Mouse (Mus musculus): ENCODE results near the gene Arg2. TPM values are rescaled to one million over a fixed set of nuclear protein-coding genes. Genes with fewer than 3 reads are reported as not detected.

The Arg2 gene
- polyA plus RNA-seq (2017; shearing (Covaris generic)), result 0.58 TPM

GRCm38 (mm10) chr12:79130299-79131177 is at the start of gene Arg2:
Gene Arg2 (plus strand): TSS chr12:79130777.

GRCm38 (mm10) chr12:79089182-79089812 is 41.3 kb upstream of the Arg2 start, which contains the start of gene Pigh:
Gene Pigh (minus strand): TSS chr12:79089651.

GRCm38 (mm10) chr12:79172019-79172941 is 41.7 kb downstream of the Arg2 start, which contains the start of gene Vti1b:
Gene Vti1b (minus strand): TSS chr12:79172667.

DNA sequence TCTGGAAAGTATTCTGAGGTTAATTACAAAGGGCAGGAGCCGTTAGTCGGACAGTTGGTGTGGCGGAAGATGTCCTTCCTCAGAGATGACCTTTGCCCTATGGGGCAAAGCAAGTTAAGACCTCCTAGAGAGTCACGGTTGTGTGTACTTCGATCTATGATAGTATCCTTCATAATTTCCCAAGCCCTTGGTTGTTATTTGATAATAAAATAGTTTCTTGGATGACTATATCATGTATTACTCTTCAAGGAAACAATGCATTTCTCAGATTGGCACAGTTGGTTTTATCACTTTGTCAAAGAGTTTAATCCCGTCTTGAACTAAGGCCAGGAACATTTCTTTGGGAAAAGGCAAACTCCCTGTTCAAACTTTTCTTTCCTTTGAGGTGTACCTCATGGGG is 61.6 kb downstream of the Arg2 start, which contains the start of gene Rdh11:
Gene Rdh11, minus strand, starts transcription at position 101 of the 400 bp plus-strand sequence.

Other genes starting within 250 kb of the Arg2 start
- not detected for gene Plek2, start 223.8 kb upstream of the Arg2 start, polyA plus RNA-seq (2017; shearing (Covaris generic))
- 74.9 TPM for gene Tmem229b, start 123.2 kb upstream of the Arg2 start, polyA plus RNA-seq (2017; shearing (Covaris generic))
- gene Plekhh1, start 101.6 kb upstream of the Arg2 start, polyA plus RNA-seq (2017; shearing (Covaris generic)), result not detected
- 22.1 TPM for gene Pigh, start 41.1 kb upstream of the Arg2 start, polyA plus RNA-seq (2017; shearing (Covaris generic))
- gene Vti1b, start 41.9 kb downstream of the Arg2 start, polyA plus RNA-seq (2017; shearing (Covaris generic)), result 96.0 TPM
- 27.6 TPM for gene Rdh11, start 61.5 kb downstream of the Arg2 start, polyA plus RNA-seq (2017; shearing (Covaris generic))
- gene Rdh12, start 78.1 kb downstream of the Arg2 start, polyA plus RNA-seq (2017; shearing (Covaris generic)), result 16.5 TPM
- gene Zfyve26, start 165.5 kb downstream of the Arg2 start, polyA plus RNA-seq (2017; shearing (Covaris generic)), result 33.3 TPM
- gene Rad51b, start 166.5 kb downstream of the Arg2 start, polyA plus RNA-seq (2017; shearing (Covaris generic)), result 4.1 TPM